Mouse (Mus musculus): Measurements from ENCODE around the gene Hamp2.
A peak's percentile ranks its signal among the peaks of the same experiment; 100 is the strongest.
"Not testable (repeated sequence)": the region's sequence is repeated elsewhere in the genome, so short reads cannot be mapped to it uniquely, and the experiment has no call there.

Gene Hamp2

GRCm38 (mm10) chr7:30952441-30953265 is 28.2 kb upstream of the Hamp2 start:
- DNase-seq = no peak

DNA sequence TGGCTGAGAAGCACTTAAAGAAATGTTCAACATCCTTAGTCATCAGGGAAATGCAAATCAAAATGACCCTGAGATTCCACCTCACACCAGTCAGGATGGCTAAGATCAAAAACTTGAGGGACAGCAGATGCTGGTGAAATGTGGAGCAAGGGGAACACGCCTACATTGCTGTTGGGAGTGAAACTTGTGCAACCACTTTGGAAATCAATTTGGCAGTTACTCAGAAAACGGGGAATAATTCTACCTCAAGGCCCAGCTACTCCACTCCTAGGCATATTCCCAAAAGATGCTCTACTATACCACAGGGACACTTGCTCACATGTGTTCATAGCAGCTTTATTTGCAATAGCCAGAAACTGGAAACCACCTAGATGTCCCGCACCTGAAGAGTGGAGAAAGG is 25.4 kb upstream of the Hamp2 start:
- DNase-seq = not testable (repeated sequence)

DNA sequence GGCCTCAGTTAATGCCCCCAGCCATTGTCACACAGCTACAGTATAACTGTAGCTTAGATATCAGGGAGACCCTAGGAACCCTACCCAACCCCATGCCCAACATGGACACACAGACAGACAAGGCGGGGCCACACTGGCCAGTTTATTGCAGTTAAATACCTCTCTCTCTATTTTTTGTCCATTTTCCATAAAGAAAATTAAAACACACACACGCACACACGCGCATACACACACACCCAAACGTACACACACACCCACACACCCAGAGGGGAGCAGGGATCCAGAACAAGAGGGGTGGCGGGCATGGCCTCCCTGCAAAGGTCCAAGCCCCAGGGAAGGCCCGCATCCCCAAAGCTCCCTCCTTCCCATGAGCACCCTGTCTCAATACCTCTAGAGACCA is 21.4 kb upstream of the Hamp2 start:
- no peak for DNase-seq

DNA sequence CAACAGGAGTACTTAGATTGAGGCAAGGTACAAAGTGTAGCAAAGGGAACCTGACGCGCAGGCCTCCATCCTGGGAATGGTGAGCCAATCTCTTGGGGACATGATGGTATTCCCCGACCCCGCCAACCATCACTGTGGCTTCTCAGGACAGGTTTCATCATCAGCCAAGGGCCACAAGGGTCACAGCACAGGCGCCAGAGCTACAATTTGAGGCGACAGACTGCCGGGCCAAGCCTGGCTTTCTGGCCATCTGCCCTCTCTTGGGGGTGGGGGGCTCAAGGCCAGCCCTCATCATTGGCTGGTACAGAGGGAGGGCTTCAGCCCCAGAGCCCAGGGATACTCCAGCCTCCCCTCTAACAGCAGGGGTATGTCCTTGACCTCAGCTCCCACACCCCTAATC is 21.0 kb upstream of the Hamp2 start:
- DNase-seq = not testable (repeated sequence)

GRCm38 (mm10) chr7:30944706-30945105 is 20.2 kb upstream of the Hamp2 start:
- not testable (repeated sequence) for DNase-seq

DNA sequence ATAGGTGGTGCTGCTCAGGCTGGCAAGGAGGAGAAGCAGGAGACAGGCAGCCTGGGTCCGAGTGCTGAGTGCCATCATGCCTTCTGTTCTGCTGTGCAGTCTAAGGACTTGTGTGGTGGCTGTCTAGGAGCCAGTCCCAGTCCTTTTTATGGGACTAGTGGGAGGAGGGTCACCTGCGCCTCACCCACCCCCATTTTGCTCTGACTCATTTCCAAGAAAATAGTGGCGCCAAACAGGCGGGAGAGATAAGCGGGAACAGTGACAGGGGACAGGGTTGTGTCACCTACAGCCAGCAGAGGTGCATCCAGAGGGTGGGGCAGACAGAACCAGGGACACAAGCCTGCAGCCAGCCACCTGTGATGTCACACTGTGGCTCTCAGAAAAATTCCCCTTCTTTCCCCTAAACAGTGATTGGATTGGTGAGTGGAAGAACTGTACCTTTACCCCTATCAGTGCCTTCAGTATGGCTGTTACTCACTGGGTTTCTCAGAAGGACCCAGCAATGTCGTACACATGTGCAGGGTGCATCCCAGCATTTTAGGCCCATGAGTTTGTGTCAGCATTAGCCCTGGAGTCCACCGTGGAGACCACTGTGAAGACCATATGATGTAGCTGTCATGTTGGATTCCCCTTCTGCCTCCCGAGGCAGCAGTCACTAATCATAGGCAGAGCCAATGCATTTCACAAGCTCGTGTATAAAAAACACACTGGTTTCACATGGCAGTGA is 19.6 kb upstream of the Hamp2 start, which contains the start of gene Hamp:
Gene Hamp, minus strand, starts transcription at position 124 of the 727 bp plus-strand sequence.
- DNase-seq = no peak

DNA sequence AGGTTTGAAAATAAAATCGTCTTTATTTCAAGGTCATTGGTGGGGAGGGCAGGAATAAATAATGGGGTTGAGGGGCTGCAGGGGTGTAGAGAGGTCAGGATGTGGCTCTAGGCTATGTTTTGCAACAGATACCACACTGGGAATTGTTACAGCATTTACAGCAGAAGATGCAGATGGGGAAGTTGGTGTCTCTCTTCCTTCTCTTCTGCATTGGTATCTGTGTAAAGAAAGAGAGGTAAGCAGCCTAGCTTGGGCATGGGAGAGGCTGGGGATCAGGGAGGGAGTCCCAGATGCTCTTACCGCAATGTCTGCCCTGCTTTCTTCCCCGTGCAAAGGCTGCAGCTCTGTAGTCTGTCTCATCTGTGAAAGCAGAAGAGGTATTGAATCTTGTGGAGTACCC is 17.9 kb upstream of the Hamp2 start:
- not testable (repeated sequence) for DNase-seq

DNA sequence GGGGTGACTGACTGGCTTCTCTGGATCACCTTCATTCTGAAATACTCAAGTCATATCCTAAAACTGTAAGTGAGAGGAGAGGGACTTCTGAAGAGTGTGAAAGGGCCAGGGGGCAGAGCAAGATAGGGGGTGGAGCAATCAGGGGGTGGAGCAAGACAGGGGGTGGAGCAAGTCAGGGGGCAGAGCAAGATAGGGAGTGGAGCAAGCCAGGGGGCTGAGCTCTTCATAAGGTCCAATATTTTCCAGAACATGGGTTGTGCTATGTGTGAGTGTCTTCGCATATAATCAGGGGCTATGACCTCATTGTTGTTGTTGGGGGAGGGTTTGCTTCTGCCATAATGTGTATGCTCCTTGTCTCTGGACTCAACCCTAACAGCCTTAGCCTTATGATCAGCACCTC is 15.6 kb upstream of the Hamp2 start:
- not testable (repeated sequence) for DNase-seq

- DNase-seq = not testable (repeated sequence)
Observed at GRCm38 (mm10) chr7:30935422-30936099, 11.1 kb upstream of the Hamp2 start.

DNA sequence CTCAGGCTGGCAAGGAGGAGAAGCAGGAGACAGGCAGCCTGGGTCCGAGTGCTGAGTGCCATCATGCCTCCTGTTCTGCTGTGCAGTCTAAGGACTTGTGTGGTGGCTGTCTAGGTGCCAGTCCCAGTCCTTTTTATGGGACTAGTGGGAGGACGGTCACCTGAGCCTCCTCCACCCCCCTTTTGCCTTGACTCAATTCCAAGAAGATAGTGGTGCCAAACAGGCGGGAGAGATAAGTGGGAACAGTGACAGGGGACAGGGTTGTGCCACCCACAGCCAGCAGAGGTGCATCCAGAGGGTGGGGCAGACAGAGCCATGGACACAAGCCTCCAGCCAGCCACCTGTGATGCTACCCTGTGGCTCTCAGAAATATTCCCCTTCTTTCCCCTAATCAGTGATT is 410 bp downstream of the Hamp2 start:
- no peak for DNase-seq

- DNase-seq = not testable (repeated sequence)
Observed at GRCm38 (mm10) chr7:30922490-30922889, 2.0 kb downstream of the Hamp2 start.

GRCm38 (mm10) chr7:30920217-30920616 is 4.3 kb downstream of the Hamp2 start:
- no peak for DNase-seq

DNA sequence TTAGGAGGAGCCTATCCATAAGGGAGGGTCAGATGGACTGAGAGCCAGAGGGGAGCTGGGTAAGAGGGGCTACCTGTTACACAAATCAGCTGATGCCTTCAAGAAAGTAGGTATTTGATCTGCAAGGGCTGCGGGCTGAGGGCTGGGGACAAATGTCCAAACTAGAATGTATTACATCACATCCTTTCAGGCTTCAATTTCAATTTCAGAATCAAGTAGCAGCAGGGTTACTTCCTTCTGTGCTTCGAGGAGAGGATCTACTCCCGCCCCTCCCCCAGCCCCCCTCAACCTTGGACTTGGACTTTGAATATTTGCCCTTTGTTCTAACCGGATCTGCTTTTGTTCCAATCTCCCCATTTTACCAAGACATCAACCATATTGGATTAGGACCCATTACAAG is 7.3 kb downstream of the Hamp2 start:
- DNase-seq = no peak

- DNase-seq = no peak
Observed at GRCm38 (mm10) chr7:30916713-30917112, 7.8 kb downstream of the Hamp2 start.

DNA sequence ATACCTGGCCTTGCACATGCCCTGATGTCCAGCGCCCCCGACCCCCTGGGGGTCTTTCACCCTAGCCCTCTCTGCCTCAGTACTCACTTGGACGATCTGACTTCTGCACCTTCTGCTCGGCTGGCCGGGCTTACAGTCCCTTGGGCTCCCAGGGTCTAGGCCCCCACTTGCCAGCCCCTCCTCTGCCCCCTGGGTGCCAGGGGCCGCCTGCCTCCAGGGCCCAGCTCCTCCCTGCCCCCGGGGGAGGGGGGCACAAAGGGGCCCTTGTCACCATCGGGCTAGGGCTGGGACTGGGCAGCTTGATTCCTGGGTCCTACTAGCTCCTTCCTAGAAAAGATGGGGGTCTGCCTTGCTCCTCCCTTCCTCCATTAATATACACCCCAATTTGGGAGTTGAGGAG is 9.7 kb downstream of the Hamp2 start, which contains the start of gene Mag:
Gene Mag, minus strand, starts transcription at position 142 of the 400 bp plus-strand sequence.
- peak; percentile 27 for DNase-seq

DNA sequence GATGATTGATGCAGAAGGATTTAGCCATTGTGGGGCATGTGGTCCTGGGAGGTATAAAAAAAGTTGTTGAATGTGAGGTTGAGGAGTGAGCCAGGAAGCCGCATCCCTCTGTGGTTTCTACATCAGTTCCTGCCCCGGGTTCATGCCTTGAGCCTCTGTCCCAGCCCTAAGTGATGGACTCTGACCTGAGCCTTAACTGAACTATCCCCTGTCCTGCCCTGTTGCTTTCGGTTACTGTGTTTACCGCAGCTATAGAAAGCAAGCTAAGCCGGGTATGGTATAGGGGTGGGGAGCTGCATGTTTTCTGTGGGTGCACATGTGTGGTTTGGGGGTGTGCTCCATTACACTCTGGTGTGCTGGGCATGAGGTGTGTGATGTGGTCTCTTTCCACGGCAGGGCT is 14.7 kb downstream of the Hamp2 start:
- DNase-seq = no peak

GRCm38 (mm10) chr7:30908992-30909431 is 15.5 kb downstream of the Hamp2 start:
- DNase-seq = no peak

- no peak for DNase-seq
Observed at GRCm38 (mm10) chr7:30908277-30908991, 16.0 kb downstream of the Hamp2 start.

- no peak for DNase-seq
Observed at GRCm38 (mm10) chr7:30904042-30904441, 20.4 kb downstream of the Hamp2 start.

- no peak for DNase-seq
Observed at GRCm38 (mm10) chr7:30895217-30895616, 29.3 kb downstream of the Hamp2 start.

DNA sequence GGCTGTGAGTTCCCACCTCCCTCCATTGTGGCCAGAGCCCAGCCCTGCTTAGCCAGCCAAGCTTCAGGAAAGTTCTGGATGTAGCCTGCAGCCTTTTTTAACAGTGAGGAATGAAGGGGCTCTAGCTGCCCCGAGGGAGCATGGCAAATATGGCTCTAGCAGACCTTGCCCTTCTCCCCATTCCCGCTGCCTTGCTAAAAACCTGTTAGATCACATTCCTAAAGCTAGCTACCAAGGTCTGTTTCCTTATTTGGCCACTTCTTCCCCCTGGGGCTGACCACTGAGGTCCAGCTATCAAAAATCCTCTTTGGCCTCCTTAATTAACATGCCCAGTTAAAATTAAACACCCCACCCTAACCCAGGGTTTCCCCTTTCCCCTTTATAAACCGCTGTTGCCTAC is 32.0 kb downstream of the Hamp2 start:
- DNase-seq = no peak

DNA sequence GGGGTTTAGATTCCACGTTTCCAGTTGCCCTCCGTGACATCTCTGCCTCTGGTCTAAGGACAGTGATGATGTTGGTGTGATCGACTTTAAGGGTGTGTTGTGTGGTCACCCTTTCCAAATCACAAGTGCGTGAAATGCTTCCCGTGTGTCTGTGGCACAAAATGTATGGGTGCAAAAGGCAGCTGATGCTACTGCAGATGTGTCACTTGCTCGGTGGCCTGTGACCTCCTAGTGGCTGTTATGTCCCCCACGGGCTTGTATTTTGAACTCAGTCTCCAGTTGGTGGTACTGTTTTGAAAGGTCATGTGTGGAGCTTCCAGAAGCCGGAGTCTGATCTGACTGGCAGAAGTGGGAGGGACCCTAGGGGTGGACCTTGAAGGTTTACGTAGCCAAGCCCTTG is 32.7 kb downstream of the Hamp2 start:
- DNase-seq = no peak

DNA sequence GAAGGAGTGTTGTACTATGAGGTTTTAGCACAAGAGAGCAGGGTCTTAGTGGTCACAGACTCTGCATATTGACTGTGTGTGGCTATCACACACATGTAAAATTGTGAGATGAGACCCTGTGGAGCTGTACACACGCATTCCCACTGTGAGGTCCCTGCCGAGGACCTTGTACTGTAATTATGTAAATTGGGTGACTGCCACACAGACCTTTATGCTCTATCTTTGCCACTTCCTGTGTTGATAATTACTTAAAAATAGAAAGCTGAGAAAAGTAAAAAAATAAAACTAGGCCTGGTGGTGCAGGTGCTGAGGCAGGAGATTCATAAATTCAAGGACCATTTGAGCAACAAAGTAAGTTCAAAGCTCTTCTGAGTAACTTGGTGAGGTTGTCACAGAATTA is 33.8 kb downstream of the Hamp2 start:
- DNase-seq = no peak

Measured in cerebellum, adult 11-12 months (tissue).